Mouse (Mus musculus) bone marrow, adult 2 months (tissue): ENCODE measurements at regions not wholly inside any gene's neighbourhood (a gene's known extent, or its start where the extent isn't known, plus 50 kb on each side); places are given as distances from the start of the nearest gene placed in this dataset.

Experiments used
- CTCF ChIP-seq: fragments of 200-500 bp; IDR thresholded peaks from 2 replicates; pipeline ENCODE4 v1.5.1; 2011; ENCODE audit warnings: low read length, control low read depth; ENCODE audit not compliant: control insufficient read depth, insufficient read depth
- POLR2A ChIP-seq: fragments of 200-500 bp; IDR thresholded peaks from 2 replicates; pipeline ENCODE4 v1.6.1; 2011; ENCODE audit warnings: low read depth, mild to moderate bottlenecking, control low read depth, low read length, borderline replicate concordance; ENCODE audit not compliant: control insufficient read depth

DNA sequence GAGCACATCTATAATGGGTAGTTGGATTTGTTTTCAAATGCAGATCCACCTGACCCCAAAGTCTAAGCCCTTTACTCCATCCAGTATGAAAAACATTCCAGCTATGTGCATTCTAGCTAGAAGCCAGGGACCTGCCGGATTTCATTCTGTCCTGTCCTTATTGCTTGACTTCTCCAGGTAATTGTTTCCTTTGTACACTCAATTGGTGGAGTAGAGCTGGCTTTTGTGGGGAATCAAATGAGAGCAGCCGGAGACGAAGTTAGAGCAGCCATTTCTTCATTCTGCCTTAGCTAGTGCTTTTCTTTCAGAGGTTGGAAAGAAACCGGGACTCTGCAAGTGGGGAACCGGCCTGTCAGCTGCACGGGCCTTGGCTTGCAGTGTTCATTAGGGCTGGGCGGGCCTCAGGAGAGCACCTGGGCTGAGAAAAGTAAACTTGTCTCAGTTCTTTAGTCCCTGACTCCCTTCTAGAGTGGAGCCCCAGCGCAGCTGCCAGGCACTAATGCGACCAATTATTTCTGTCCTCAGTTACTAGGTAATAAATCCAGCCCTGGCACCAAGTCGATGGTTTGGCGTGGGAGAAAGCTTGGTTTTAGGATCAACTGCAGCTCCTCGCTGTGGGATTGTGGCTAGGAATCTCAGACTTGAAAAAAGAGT, 81.1 kb upstream of the Fggy start:
- TF ChIP-seq POLR2A (no peak), CTCF (no peak)
